Mouse (Mus musculus): ENCODE results near the gene Cbfa2t3.

- TF ChIP-seq CTCF (IDR thresholded peaks at IDR 0.05), result no peak
- no peak for TF ChIP-seq EP300 (IDR thresholded peaks at IDR 0.05)
These were observed 1.7 kb upstream of the Cbfa2t3 start for GRCm38 (mm10) chr8:122700628-122701027.

All from lung, postnatal 0 days (tissue).